8 mouse cellular contexts compared by ENCODE assay signal in the genomic region with DNA sequence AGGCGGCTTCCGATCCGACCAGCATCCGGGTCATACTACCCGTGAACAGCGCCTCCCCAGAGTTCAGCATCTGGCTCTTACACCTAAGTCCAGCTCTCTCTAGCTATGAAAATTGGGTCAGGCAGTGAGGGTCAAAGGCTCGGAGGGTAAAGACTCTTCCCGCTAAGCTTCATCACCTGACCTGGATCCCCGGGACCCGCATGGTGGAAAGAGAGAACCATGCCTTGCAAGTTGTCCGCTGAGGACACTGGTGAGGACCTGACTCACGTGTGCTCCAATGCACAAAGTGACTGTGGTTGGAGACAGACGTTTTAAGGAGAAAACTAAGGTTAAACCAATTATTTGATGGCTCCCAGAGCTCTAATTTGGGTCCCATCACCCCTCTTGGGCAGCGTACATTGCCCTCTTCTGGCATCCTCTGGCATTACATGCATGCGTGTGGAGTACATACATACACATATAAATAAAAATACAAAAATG.
A peak's percentile ranks its signal among the peaks of the same experiment; 100 is the strongest.
DNase-seq lines count a peak whose midpoint lies in the region; ATAC-seq and TF ChIP-seq lines count a peak whose summit lies in the region.

No protein-coding gene starts in this region.

- TF ChIP-seq CTCF in cerebellum, adult 2 months (IDR thresholded peaks at IDR 0.05; ENCODE audit: borderline replicate concordance, insufficient read depth, low read depth, low read length), result peak; percentile 15; the same call in 1 of the 2 replicates
- TF ChIP-seq CTCF in thymus, adult 2 months (IDR thresholded peaks at IDR 0.05; ENCODE audit: borderline replicate concordance, control insufficient read depth, extremely low read depth, insufficient read depth, low read length, poor library complexity), result no peak

- H3K27me3 ChIP-seq in cerebellum, adult 2 months (ENCODE audit: control insufficient read depth, insufficient read depth, low read length), result peaks cover 4% of the 10 kb centered on the region; the same call in 1 of the 2 replicates
- peaks cover 17% of the 10 kb centered on the region for H3K27me3 ChIP-seq in thymus, adult 2 months (ENCODE audit: control insufficient read depth, insufficient read depth, low read length)
- peaks cover 47% of the 10 kb centered on the region for H3K27me3 ChIP-seq in liver, embryonic 16.5 days (ENCODE audit: control insufficient read depth, insufficient read depth, low read depth, low read length)

- no peak for ATAC-seq in liver, embryonic 16.5 days (ENCODE audit: low read depth)

- H3K4me1 ChIP-seq in cerebellum, adult 2 months (ENCODE audit: control insufficient read depth, insufficient read depth, low read length), result no peaks in the 10 kb centered on the region
- H3K4me1 ChIP-seq in thymus, adult 2 months (replicated peaks; ENCODE audit: control insufficient read depth, insufficient read depth, low read length), result peaks cover 11% of the 10 kb centered on the region
- peaks cover 6% of the 10 kb centered on the region for H3K4me1 ChIP-seq in liver, embryonic 16.5 days (ENCODE audit: control insufficient read depth, low read depth, low read length)

- WGBS in cerebellum, adult 2 months, result 11% methylated on average over 15 of the region's 15 CpGs
- 18% methylated on average over 15 of the region's 15 CpGs for WGBS in thymus, adult 2 months
- WGBS in liver, embryonic 16.5 days (ENCODE audit: insufficient replicate concordance), result 7% methylated on average over 15 of the region's 15 CpGs

- no peak for DNase-seq in cerebellum, adult 2 months
- no peak for DNase-seq in cerebellum, postnatal 36 days
- peak; percentile 36 for DNase-seq in thymus, postnatal 0 days (ENCODE audit: low spot score)
- DNase-seq in thymus, adult 2 months, result no peak
- peak; percentile 73 for DNase-seq in thymus, postnatal 4 days
- no peak for DNase-seq in MN1 (ENCODE audit: low spot score)
- DNase-seq in left cerebral cortex, adult 18-20 months (ENCODE audit: low spot score in 2 of 2), result no peak

- no peak for TF ChIP-seq POLR2A in cerebellum, adult 2 months (IDR thresholded peaks at IDR 0.05; ENCODE audit: borderline replicate concordance, insufficient read depth, low read length)
- no peak for TF ChIP-seq POLR2A in thymus, adult 2 months (IDR thresholded peaks at IDR 0.05; ENCODE audit: control insufficient read depth, extremely low read depth, insufficient read depth, low read length, poor library complexity)

- no peak overlapping the region for H3K4me3 ChIP-seq in cerebellum, adult 2 months (replicated peaks; ENCODE audit: insufficient read depth, low read depth, low read length)
- H3K4me3 ChIP-seq in thymus, adult 2 months (ENCODE audit: control insufficient read depth, insufficient read depth, low read length), result no peak overlapping the region
- H3K4me3 ChIP-seq in liver, embryonic 16.5 days (ENCODE audit: low read depth, low read length), result peak overlapping the region; percentile 13; the same call in 1 of the 2 replicates

- no peaks in the 10 kb centered on the region for H3K9me3 ChIP-seq in liver, embryonic 16.5 days (replicated peaks; ENCODE audit: control insufficient read depth, low read length)

- peak overlapping the region; percentile 35 for H3K4me2 ChIP-seq in liver, embryonic 16.5 days (ENCODE audit: low read depth, low read length)

- no peak overlapping the region for H3K9ac ChIP-seq in liver, embryonic 16.5 days (ENCODE audit: low read depth, low read length)

- H3K27ac ChIP-seq in cerebellum, adult 2 months (ENCODE audit: insufficient read depth, low read length), result no peak overlapping the region
- H3K27ac ChIP-seq in thymus, adult 2 months (ENCODE audit: control insufficient read depth, insufficient read depth, low read length), result no peak overlapping the region
- no peak overlapping the region for H3K27ac ChIP-seq in liver, embryonic 16.5 days (ENCODE audit: low read length)

- no peaks in the 10 kb centered on the region for H3K36me3 ChIP-seq in thymus, adult 2 months (ENCODE audit: control insufficient read depth, insufficient read depth, low read length)
- H3K36me3 ChIP-seq in liver, embryonic 16.5 days (ENCODE audit: control insufficient read depth, insufficient read depth), result no peaks in the 10 kb centered on the region

Comparison
In these comparisons a context has a peak if more than half of its experiments do, and no peak if none do; other contexts are left out.
1. DNase-seq: peak in thymus, postnatal 0 days (single experiment) and thymus, postnatal 4 days (single experiment); none in cerebellum, adult 2 months (0 of 2), cerebellum, postnatal 36 days (0 of 2), thymus, adult 2 months (single experiment), MN1 (single experiment) and left cerebral cortex, adult 18-20 months (0 of 2).